Mouse (Mus musculus) lung, adult 18-20 months (tissue): ENCODE results near the gene Ceacam12.
"Not testable (repeated sequence)": the region's sequence is repeated elsewhere in the genome, so short reads cannot be mapped to it uniquely, and the experiment has no call there.

ENCODE experiments used
- DNase-seq, 2 experiments: peaks; one replicate each; pipeline ENCODE4 v3.0.0; 2022; ENCODE audit warnings: mixed read lengths in 2 of 2

Gene Ceacam12

GRCm38 (mm10) chr7:18065629-18066028, at the start of gene Ceacam12:
TSS of gene Ceacam12 (plus strand) at chr7:18065929.
- no peak for DNase-seq

GRCm38 (mm10) chr7:18073821-18074220, 8.1 kb downstream of the Ceacam12 start:
- DNase-seq, result not testable (repeated sequence)

- DNase-seq, result no peak
These were observed 35.1 kb downstream of the Ceacam12 start for GRCm38 (mm10) chr7:18100785-18101184.
